ENCODE assay signal across 10 mouse cellular contexts in genomic region chr5:128976266-128976665, GRCm38 (mm10). TPM values are rescaled to one million over a fixed set of nuclear protein-coding genes. Genes with fewer than 3 reads are reported as not detected.
DNase-seq lines count a peak whose midpoint lies in the region; ATAC-seq lines count a peak whose summit lies in the region.
"Had no signal": no experiment of that assay in that cellular context is flagged by ENCODE, and none has a peak within 500 bp of the region (broad histone marks: within the 10 kb centered on the region; RNA-seq: fewer than 3 reads in every experiment).

No protein-coding gene starts in this region.

- WGBS in forebrain, embryonic 10.5 days = 17% methylated on average over 4 of the region's 4 CpGs
- WGBS in forebrain, embryonic 16.5 days = 10% methylated on average over 4 of the region's 4 CpGs

- no peaks in the 10 kb centered on the region for H3K36me3 ChIP-seq in forebrain, embryonic 10.5 days (replicated peaks)
- H3K36me3 ChIP-seq in forebrain, embryonic 16.5 days (ENCODE audit: control insufficient read depth, insufficient read depth) = no peaks in the 10 kb centered on the region
- H3K36me3 ChIP-seq: neural tube, embryonic 13.5 days had no signal

- no peak for ATAC-seq in forebrain, embryonic 16.5 days
- peak; percentile 65 for ATAC-seq in erythroid progenitor cell, adult 5-6 weeks (replicated peaks; ENCODE audit: low FRiP score, poor library complexity, severe bottlenecking)

- no peak overlapping the region for H3K4me3 ChIP-seq in forebrain, embryonic 10.5 days
- no peak overlapping the region for H3K4me3 ChIP-seq in forebrain, embryonic 16.5 days (replicated peaks; ENCODE audit: low read length)
- H3K4me3 ChIP-seq: neural tube, embryonic 13.5 days had no signal

- H3K4me2 ChIP-seq in forebrain, embryonic 16.5 days (ENCODE audit: low read length) = no peak overlapping the region
- H3K4me2 ChIP-seq: neural tube, embryonic 13.5 days had no signal

- H3K27ac ChIP-seq in forebrain, embryonic 10.5 days = no peak overlapping the region
- no peak overlapping the region for H3K27ac ChIP-seq in forebrain, embryonic 16.5 days (ENCODE audit: low read length)
- H3K27ac ChIP-seq: neural tube, embryonic 13.5 days had no signal

- H3K9ac ChIP-seq in forebrain, embryonic 16.5 days (replicated peaks; ENCODE audit: low read depth, low read length) = no peak overlapping the region
- H3K9ac ChIP-seq: neural tube, embryonic 13.5 days had no signal

- no peaks in the 10 kb centered on the region; the same call in 1 of the 2 replicates for H3K9me3 ChIP-seq in forebrain, embryonic 10.5 days
- H3K9me3 ChIP-seq in forebrain, embryonic 16.5 days (ENCODE audit: control insufficient read depth, low read length) = no peaks in the 10 kb centered on the region
- H3K9me3 ChIP-seq: neural tube, embryonic 13.5 days had no signal

- peaks cover 24% of the 10 kb centered on the region for H3K4me1 ChIP-seq in forebrain, embryonic 10.5 days
- H3K4me1 ChIP-seq in forebrain, embryonic 16.5 days (replicated peaks; ENCODE audit: control insufficient read depth, insufficient read depth, low read length) = no peaks in the 10 kb centered on the region
- H3K4me1 ChIP-seq: neural tube, embryonic 13.5 days had no signal

- peaks cover 6% of the 10 kb centered on the region; the same call in 1 of the 2 replicates for H3K27me3 ChIP-seq in forebrain, embryonic 10.5 days (ENCODE audit: poor library complexity, severe bottlenecking)
- no peaks in the 10 kb centered on the region for H3K27me3 ChIP-seq in forebrain, embryonic 16.5 days (replicated peaks; ENCODE audit: control insufficient read depth, insufficient read depth, low read length)
- H3K27me3 ChIP-seq: neural tube, embryonic 13.5 days had no signal

- peak; percentile 71 for DNase-seq in forebrain, embryonic 10.5 days (ENCODE audit: extremely low spot score, low spot score)
- peak; percentile 32 for DNase-seq in right cerebral cortex, postnatal 4 days
- DNase-seq in right cerebral cortex, postnatal 25 days = no peak
- peak; percentile 36 for DNase-seq in lung, postnatal 10 days
- no peak for DNase-seq in natural killer cell, adult 2 months (ENCODE audit: low spot score in 2 of 2)
- no peak for DNase-seq in right cerebral cortex, adult 2 months (ENCODE audit: low spot score in 2 of 2)

RNA-seq across cellular contexts. Expression of gene Rimbp2, which starts 23.0 kb away (rescaled TPM):
- polyA plus RNA-seq in forebrain, embryonic 10.5 days (2016; fragmentation: Nextera tagmentation; extraction: Ambion mirVana) = 0.27 and 0.70 TPM in 2 replicates
- 3.0 and 4.1 TPM in 2 replicates for polyA plus RNA-seq in forebrain, embryonic 16.5 days (2015; fragmentation: Nextera tagmentation; extraction: Ambion mirVana)
- total RNA-seq in erythroid progenitor cell, adult 5-6 weeks (2015; ENCODE audit: low replicate concordance) = 1.3 TPM in 1 of 2 replicates, not detected in the other
- total RNA-seq in erythroid progenitor cell, adult 5-6 weeks (2017; ENCODE audit: low replicate concordance) = not detected in 2 replicates
- total RNA-seq: heart, postnatal 14 days had no signal

RNA-seq across cellular contexts. Expression of gene Stx2, which starts 32.1 kb away (rescaled TPM):
- polyA plus RNA-seq in forebrain, embryonic 10.5 days (2016; fragmentation: Nextera tagmentation; extraction: Ambion mirVana) = 24.9 and 25.3 TPM in 2 replicates
- polyA plus RNA-seq in forebrain, embryonic 16.5 days (2015; fragmentation: Nextera tagmentation; extraction: Ambion mirVana) = 15.3 and 18.0 TPM in 2 replicates
- 224 and 258 TPM in 2 replicates for total RNA-seq in erythroid progenitor cell, adult 5-6 weeks (2015; ENCODE audit: low replicate concordance)
- 312 and 368 TPM in 2 replicates for total RNA-seq in erythroid progenitor cell, adult 5-6 weeks (2017; ENCODE audit: low replicate concordance)

RNA-seq across cellular contexts. Expression of gene Ran, which starts 43.6 kb away (rescaled TPM):
- polyA plus RNA-seq in forebrain, embryonic 10.5 days (2016; fragmentation: Nextera tagmentation; extraction: Ambion mirVana) = 1,091 and 1,094 TPM in 2 replicates
- polyA plus RNA-seq in forebrain, embryonic 16.5 days (2015; fragmentation: Nextera tagmentation; extraction: Ambion mirVana) = 436 and 440 TPM in 2 replicates
- total RNA-seq in erythroid progenitor cell, adult 5-6 weeks (2015; ENCODE audit: low replicate concordance) = 305 and 343 TPM in 2 replicates
- total RNA-seq in erythroid progenitor cell, adult 5-6 weeks (2017; ENCODE audit: low replicate concordance) = 152 and 197 TPM in 2 replicates

Comparison
In these comparisons a context has a peak if more than half of its experiments do, and no peak if none do; other contexts are left out.
1. DNase-seq: peak in forebrain, embryonic 10.5 days (single experiment), right cerebral cortex, postnatal 4 days (single experiment) and lung, postnatal 10 days (single experiment); none in right cerebral cortex, postnatal 25 days (single experiment), natural killer cell, adult 2 months (0 of 2) and right cerebral cortex, adult 2 months (0 of 2).